Mouse (Mus musculus) CD8-positive naive resting alpha-beta T cell, adult 2 months (primary cell): ENCODE results near the gene Ccdc184.

Experiments used
- DNase-seq, 2 experiments: peaks; one replicate each; pipeline ENCODE4 v3.0.0; 2022; ENCODE audit warnings: low read depth in 2 of 2, low spot score in 2 of 2

The Ccdc184 gene

GRCm38 (mm10) chr15:98166963-98167644 is at the start of gene Ccdc184:
Gene Ccdc184 (plus strand): TSS chr15:98167158.
- DNase-seq, result no peak

GRCm38 (mm10) chr15:98119363-98119762 is 47.6 kb upstream of the Ccdc184 start:
- DNase-seq, result no peak

- DNase-seq, result no peak
Measured at GRCm38 (mm10) chr15:98120831-98121230, 46.1 kb upstream of the Ccdc184 start.

- no peak for DNase-seq
Measured at GRCm38 (mm10) chr15:98131001-98131400, 36.0 kb upstream of the Ccdc184 start.

GRCm38 (mm10) chr15:98131451-98131850 is 35.5 kb upstream of the Ccdc184 start:
- DNase-seq, result no peak

- DNase-seq, result no peak
Measured at GRCm38 (mm10) chr15:98131942-98132655, 34.9 kb upstream of the Ccdc184 start.

GRCm38 (mm10) chr15:98133471-98133870 is 33.5 kb upstream of the Ccdc184 start:
- DNase-seq, result no peak

- no peak for DNase-seq
Measured at GRCm38 (mm10) chr15:98134034-98134433, 32.9 kb upstream of the Ccdc184 start.

GRCm38 (mm10) chr15:98134666-98135065 is 32.3 kb upstream of the Ccdc184 start:
- DNase-seq, result no peak

GRCm38 (mm10) chr15:98135671-98136070 is 31.3 kb upstream of the Ccdc184 start:
- DNase-seq, result no peak

- DNase-seq, result no peak
Measured at GRCm38 (mm10) chr15:98136871-98137270, 30.1 kb upstream of the Ccdc184 start.

- DNase-seq, result no peak
Measured at GRCm38 (mm10) chr15:98139763-98140162, 27.2 kb upstream of the Ccdc184 start.

GRCm38 (mm10) chr15:98140809-98141208 is 26.1 kb upstream of the Ccdc184 start:
- no peak for DNase-seq

- no peak for DNase-seq
Measured at GRCm38 (mm10) chr15:98142515-98142914, 24.4 kb upstream of the Ccdc184 start.

- DNase-seq, result no peak
Measured at GRCm38 (mm10) chr15:98144861-98145507, 22.0 kb upstream of the Ccdc184 start.

GRCm38 (mm10) chr15:98145559-98146181 is 21.3 kb upstream of the Ccdc184 start:
- peak; percentile 75 to 83 for DNase-seq

- DNase-seq, result no peak
Measured at GRCm38 (mm10) chr15:98148356-98148755, 18.6 kb upstream of the Ccdc184 start.

GRCm38 (mm10) chr15:98149166-98149602 is 17.8 kb upstream of the Ccdc184 start:
- no peak for DNase-seq

GRCm38 (mm10) chr15:98152916-98153315 is 14.0 kb upstream of the Ccdc184 start:
- no peak for DNase-seq

- peak; percentile 15 to 28 for DNase-seq
Measured at GRCm38 (mm10) chr15:98153625-98154024, 13.3 kb upstream of the Ccdc184 start.

GRCm38 (mm10) chr15:98154146-98154545 is 12.8 kb upstream of the Ccdc184 start:
- DNase-seq, result no peak

- DNase-seq, result no peak
Measured at GRCm38 (mm10) chr15:98154631-98155030, 12.3 kb upstream of the Ccdc184 start.
